Mouse (Mus musculus) embryonic fibroblast, embryonic 13.5 days (primary cell): ENCODE measurements around the gene Gm6993.

Experiments
- CTCF ChIP-seq: IDR thresholded peaks from 2 replicates; pipeline ENCODE4 v1.5.1; 2011; ENCODE audit warnings: mild to moderate bottlenecking, control low read depth, low read length, moderate library complexity, borderline replicate concordance; ENCODE audit not compliant: insufficient read depth
- POLR2A ChIP-seq: IDR thresholded peaks from 2 replicates; pipeline ENCODE4 v1.6.1; 2011; ENCODE audit warnings: low read depth, mild to moderate bottlenecking, control low read depth, low read length, moderate library complexity

GRCm38 (mm10) chr12:31204898-31205297 lies 35.7 kb upstream of the Gm6993 start:
- TF ChIP-seq CTCF (no peak), POLR2A (no peak)
